Mouse (Mus musculus): ENCODE data around the gene Oxld1. TPM values are rescaled to one million over a fixed set of nuclear protein-coding genes. Genes with fewer than 3 reads are reported as not detected.

Oxld1 gene
- 16.4 and 18.2 TPM in 2 replicates for polyA plus RNA-seq (2015; fragmentation: Nextera tagmentation; extraction: Ambion mirVana)

DNA sequence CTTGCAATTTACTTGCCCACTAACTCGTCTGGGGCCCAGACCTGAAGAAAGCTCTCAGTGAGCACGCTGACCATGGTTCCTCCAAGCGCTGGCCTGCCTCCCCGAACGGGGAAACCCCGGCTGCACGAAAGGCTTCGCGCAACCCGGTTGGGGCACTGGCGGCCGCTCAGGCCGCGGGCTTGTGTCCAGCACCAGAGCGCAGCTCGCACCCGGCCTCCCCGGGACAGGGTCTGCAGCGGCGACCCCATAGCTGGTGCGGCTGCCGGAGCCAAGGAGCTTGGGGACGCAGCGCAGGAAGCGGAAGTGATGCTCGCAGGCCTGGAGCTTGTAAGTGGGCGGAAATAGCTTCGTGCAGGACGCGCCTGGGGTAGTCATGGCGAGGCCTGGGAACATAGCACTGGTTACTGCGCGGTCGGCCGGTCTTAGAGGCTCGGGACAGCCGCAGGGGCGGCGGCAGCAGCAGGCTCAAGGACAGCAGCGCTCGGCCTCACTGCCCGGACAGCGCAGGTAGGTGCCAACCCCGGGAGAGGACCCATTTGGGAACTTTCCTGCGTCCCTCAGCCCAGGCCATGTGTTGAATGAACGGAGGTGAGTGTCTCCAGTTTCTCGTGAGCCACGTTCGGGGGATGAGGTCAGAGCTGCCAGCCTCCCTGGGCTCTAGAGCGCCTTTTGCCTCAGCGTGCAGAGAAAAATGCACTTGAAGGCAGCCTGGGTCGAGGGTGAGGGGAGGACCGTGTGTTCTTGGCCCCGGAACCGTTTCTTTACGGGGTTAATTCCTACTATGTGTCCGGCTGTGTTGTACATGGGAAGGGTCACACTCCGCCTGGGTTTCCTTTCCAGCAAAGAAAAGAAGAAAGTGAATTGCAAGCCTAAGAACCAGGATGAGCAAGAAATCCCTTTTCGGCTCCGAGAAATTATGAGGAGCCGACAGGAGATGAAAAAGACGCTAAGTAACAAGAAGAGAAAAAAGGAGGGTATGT lies at the start of gene Oxld1, which contains the start of gene Ccdc137:
TSS of gene Oxld1 (minus strand) at position 297 of the 980 bp plus-strand sequence.
TSS of gene Ccdc137 (plus strand) at position 344 of the 980 bp plus-strand sequence.
- peak within 1 kb of the TSS; percentile 93 for H3K4me3 ChIP-seq (replicated peaks)
- H3K36me3 ChIP-seq = peaks cover 23% of the 10 kb centered on the region; the same call in 1 of the 2 replicates
- H3K27me3 ChIP-seq (replicated peaks) = no peaks in the 10 kb centered on the region
- peaks cover 12% of the 10 kb centered on the region; the same call in 1 of the 2 replicates for H3K4me1 ChIP-seq (replicated peaks)
- peak; percentile 95 for ATAC-seq
- H3K9me3 ChIP-seq = no peaks in the 10 kb centered on the region
- 3% methylated on average over 62 of the region's 62 CpGs for WGBS
- peak within 1 kb of the TSS; percentile 82 for H3K4me2 ChIP-seq (replicated peaks)
- peak within 1 kb of the TSS; percentile 98 for H3K9ac ChIP-seq
- peak within 1 kb of the TSS; percentile 84 for H3K27ac ChIP-seq

DNA sequence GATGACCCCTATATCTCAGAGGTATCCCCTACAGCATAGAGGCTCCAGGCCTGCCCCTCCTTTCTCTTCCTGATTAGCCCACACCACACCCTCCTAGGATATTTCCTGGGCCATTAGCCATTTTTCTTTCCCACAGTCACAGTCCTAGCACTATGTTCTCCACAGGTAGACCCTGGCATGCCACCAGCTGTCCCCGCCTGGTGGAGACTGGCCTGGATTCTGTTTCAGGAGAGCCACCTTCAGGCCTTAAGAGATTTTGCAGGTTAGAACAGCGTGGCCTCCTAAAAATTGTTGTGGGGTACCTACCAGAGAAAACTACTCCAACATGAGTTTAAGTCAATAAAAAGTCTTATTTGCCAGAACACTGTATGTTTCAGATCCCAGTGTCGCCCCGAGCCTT lies 49.0 kb upstream of the Oxld1 start:
- H3K9me3 ChIP-seq = no peaks in the 10 kb centered on the region
- no peak overlapping the region for H3K4me3 ChIP-seq (replicated peaks)
- 55% methylated on average over 4 of the region's 4 CpGs for WGBS
- peak overlapping the region; percentile 37; the same call in 1 of the 2 replicates for H3K4me2 ChIP-seq (replicated peaks)
- peak overlapping the region; percentile 33 for H3K27ac ChIP-seq
- H3K9ac ChIP-seq = 0 out of 2 replicates have a peak overlapping the region, but pooled peaks have one; percentile 8
- peak; percentile 20; the same call in 1 of the 2 replicates for ATAC-seq
- H3K27me3 ChIP-seq (replicated peaks) = no peaks in the 10 kb centered on the region
- no peaks in the 10 kb centered on the region for H3K36me3 ChIP-seq
- peaks cover 18% of the 10 kb centered on the region for H3K4me1 ChIP-seq (replicated peaks)

- H3K4me3 ChIP-seq (replicated peaks) = no peak overlapping the region
- H3K36me3 ChIP-seq = no peaks in the 10 kb centered on the region
- peaks cover 20% of the 10 kb centered on the region for H3K4me1 ChIP-seq (replicated peaks)
- no peak overlapping the region for H3K9ac ChIP-seq
- H3K27ac ChIP-seq = no peak overlapping the region
- WGBS = 89% methylated on average over 3 of the region's 3 CpGs
- no peaks in the 10 kb centered on the region for H3K9me3 ChIP-seq
- H3K4me2 ChIP-seq (replicated peaks) = no peak overlapping the region
- no peaks in the 10 kb centered on the region for H3K27me3 ChIP-seq (replicated peaks)
- no peak for ATAC-seq
Observed at GRCm38 (mm10) chr11:120505661-120506060, 47.8 kb upstream of the Oxld1 start.

GRCm38 (mm10) chr11:120501701-120502100 lies 43.8 kb upstream of the Oxld1 start:
- Histone ChIP-seq H3K27me3 (replicated peaks) (no peaks in the 10 kb centered on the region), H3K9ac (no peak overlapping the region), H3K36me3 (peaks cover 12% of the 10 kb centered on the region; the same call in 1 of the 2 replicates), H3K4me3 (replicated peaks) (no peak overlapping the region), H3K9me3 (no peaks in the 10 kb centered on the region), H3K27ac (no peak overlapping the region), H3K4me2 (replicated peaks) (no peak overlapping the region), H3K4me1 (replicated peaks) (peaks cover 18% of the 10 kb centered on the region)
- 73% methylated on average over 4 of the region's 4 CpGs for WGBS
- no peak for ATAC-seq

DNA sequence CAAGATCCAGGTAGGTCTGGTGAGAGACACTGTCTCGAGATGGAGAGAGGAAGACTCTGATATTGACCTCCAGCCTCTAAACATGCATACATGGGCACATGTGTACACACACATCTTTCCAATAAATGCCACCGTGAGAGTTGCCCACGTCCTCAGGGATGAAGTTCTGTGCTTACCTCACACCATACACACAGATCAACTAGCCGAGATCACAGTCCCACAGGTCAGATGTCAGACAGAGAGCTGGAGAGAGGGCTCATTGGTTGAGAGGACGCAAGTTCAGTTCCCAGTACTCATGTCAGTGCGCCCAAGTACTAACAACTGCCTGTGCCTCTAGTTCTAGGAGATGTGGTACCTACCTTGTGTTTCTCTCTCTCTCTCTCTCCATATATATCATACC lies 43.1 kb upstream of the Oxld1 start:
- Histone ChIP-seq H3K4me2 (replicated peaks) (no peak overlapping the region), H3K9me3 (no peaks in the 10 kb centered on the region), H3K36me3 (peaks cover 16% of the 10 kb centered on the region; the same call in 1 of the 2 replicates), H3K9ac (no peak overlapping the region), H3K27me3 (replicated peaks) (no peaks in the 10 kb centered on the region), H3K27ac (no peak overlapping the region), H3K4me3 (replicated peaks) (no peak overlapping the region), H3K4me1 (replicated peaks) (peaks cover 15% of the 10 kb centered on the region; the same call in 1 of the 2 replicates)
- ATAC-seq = peak; percentile 12; the same call in 1 of the 2 replicates
- 60% methylated on average over 6 of the region's 6 CpGs for WGBS

GRCm38 (mm10) chr11:120500357-120500756 lies 42.5 kb upstream of the Oxld1 start:
- H3K9me3 ChIP-seq = no peaks in the 10 kb centered on the region
- no peaks in the 10 kb centered on the region for H3K27me3 ChIP-seq (replicated peaks)
- H3K9ac ChIP-seq = no peak overlapping the region
- H3K4me2 ChIP-seq (replicated peaks) = 0 out of 2 replicates have a peak overlapping the region, but pooled peaks have one; percentile 11
- peak overlapping the region; percentile 52 for H3K27ac ChIP-seq
- H3K4me1 ChIP-seq (replicated peaks) = peaks cover 15% of the 10 kb centered on the region; the same call in 1 of the 2 replicates
- peaks cover 23% of the 10 kb centered on the region; the same call in 1 of the 2 replicates for H3K36me3 ChIP-seq
- H3K4me3 ChIP-seq (replicated peaks) = no peak overlapping the region
- peak; percentile 87 for ATAC-seq
- 16% methylated on average over 3 of the region's 3 CpGs for WGBS

- ATAC-seq = peak; percentile 46
- H3K36me3 ChIP-seq = peaks cover 27% of the 10 kb centered on the region; the same call in 1 of the 2 replicates
- H3K9me3 ChIP-seq = no peaks in the 10 kb centered on the region
- 0 out of 2 replicates have a peak overlapping the region, but pooled peaks have one; percentile 11 for H3K4me2 ChIP-seq (replicated peaks)
- no peak overlapping the region for H3K4me3 ChIP-seq (replicated peaks)
- peaks cover 15% of the 10 kb centered on the region; the same call in 1 of the 2 replicates for H3K4me1 ChIP-seq (replicated peaks)
- H3K9ac ChIP-seq = no peak overlapping the region
- H3K27me3 ChIP-seq (replicated peaks) = no peaks in the 10 kb centered on the region
- peak overlapping the region; percentile 52 for H3K27ac ChIP-seq
- WGBS = 74% methylated on average over 6 of the region's 6 CpGs
Observed at GRCm38 (mm10) chr11:120499894-120500293, 42.0 kb upstream of the Oxld1 start.

- no peak overlapping the region for H3K4me2 ChIP-seq (replicated peaks)
- H3K27ac ChIP-seq = no peak overlapping the region
- H3K9ac ChIP-seq = no peak overlapping the region
- no peak overlapping the region for H3K4me3 ChIP-seq (replicated peaks)
- no peaks in the 10 kb centered on the region for H3K9me3 ChIP-seq
- peaks cover 27% of the 10 kb centered on the region; the same call in 1 of the 2 replicates for H3K36me3 ChIP-seq
- ATAC-seq = no peak
- WGBS = 80% methylated on average over 5 of the region's 5 CpGs
- no peaks in the 10 kb centered on the region for H3K27me3 ChIP-seq (replicated peaks)
- peaks cover 17% of the 10 kb centered on the region for H3K4me1 ChIP-seq (replicated peaks)
Observed at GRCm38 (mm10) chr11:120498891-120499290, 41.0 kb upstream of the Oxld1 start.

DNA sequence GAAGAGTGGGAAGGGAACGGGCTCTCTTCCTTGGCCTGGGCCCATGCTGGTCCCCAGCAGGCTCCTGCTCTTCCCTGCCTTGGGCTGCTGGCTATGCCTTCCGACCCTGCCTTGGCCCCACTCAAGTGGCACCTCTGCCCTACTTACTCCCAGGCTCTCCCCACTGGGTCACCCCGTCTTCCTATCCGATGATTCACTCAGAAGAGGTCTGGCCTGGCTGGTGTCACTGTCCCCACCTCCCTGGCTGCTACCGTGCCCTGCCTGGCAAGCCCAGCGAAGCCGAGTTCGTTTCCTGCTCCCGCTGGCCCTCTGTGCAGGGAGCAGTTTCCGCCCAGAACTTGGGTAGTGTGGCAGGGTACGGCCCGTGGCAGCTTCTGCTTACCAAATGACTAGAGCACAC lies 40.4 kb upstream of the Oxld1 start:
- no peak overlapping the region for H3K4me2 ChIP-seq (replicated peaks)
- no peak overlapping the region for H3K27ac ChIP-seq
- no peak overlapping the region for H3K9ac ChIP-seq
- ATAC-seq = no peak
- no peaks in the 10 kb centered on the region for H3K9me3 ChIP-seq
- H3K4me3 ChIP-seq (replicated peaks) = no peak overlapping the region
- 93% methylated on average over 12 of the region's 12 CpGs for WGBS
- H3K36me3 ChIP-seq = peaks cover 27% of the 10 kb centered on the region; the same call in 1 of the 2 replicates
- peaks cover 23% of the 10 kb centered on the region for H3K4me1 ChIP-seq (replicated peaks)
- H3K27me3 ChIP-seq (replicated peaks) = no peaks in the 10 kb centered on the region

DNA sequence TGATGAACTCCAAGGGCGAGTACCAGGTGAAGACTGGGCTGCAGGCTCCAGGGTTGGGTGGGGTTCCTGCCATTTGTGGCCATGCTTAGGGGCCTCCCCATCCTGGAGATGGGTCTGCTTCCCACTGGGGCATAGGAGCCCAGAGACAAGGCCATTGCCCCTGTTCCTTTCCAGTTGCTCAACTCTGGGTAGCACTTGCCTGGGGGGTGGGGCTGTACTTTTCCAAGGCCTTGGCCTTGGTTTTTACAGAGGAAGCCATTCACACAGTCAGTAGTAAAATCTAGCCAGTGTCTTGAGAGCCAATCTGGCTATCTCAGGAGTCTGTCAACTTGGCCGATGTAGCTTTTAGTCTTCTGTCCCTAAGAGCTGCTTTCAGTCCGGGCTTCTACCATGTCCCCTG lies 39.6 kb upstream of the Oxld1 start:
- no peak for ATAC-seq
- Histone ChIP-seq H3K36me3 (peaks cover 27% of the 10 kb centered on the region; the same call in 1 of the 2 replicates), H3K27ac (no peak overlapping the region), H3K9me3 (no peaks in the 10 kb centered on the region), H3K4me3 (replicated peaks) (no peak overlapping the region), H3K4me1 (replicated peaks) (peaks cover 27% of the 10 kb centered on the region), H3K9ac (no peak overlapping the region), H3K4me2 (replicated peaks) (no peak overlapping the region), H3K27me3 (replicated peaks) (no peaks in the 10 kb centered on the region)
- WGBS = 94% methylated on average over 3 of the region's 3 CpGs

DNA sequence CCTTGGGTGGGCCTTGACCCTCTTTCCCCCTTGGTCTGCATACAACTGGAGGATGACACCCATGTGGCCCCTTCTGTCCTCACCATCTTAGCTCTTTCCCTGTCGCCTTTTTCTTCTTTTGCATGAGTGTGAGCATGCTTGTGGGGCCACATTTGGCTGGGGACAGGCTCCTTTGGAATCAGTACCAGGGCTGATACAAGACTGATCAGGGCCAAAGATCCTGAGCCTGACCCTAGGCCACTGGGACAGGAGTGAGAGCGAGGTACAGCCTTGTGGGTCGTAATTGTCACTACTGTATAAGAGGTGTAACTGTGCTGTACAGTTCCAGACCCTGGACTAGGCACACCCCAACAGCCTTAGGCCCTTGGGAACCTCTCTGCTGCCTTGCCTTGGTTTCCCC lies 36.0 kb upstream of the Oxld1 start:
- Histone ChIP-seq H3K4me3 (replicated peaks) (no peak overlapping the region; the same call in 1 of the 2 replicates), H3K9me3 (no peaks in the 10 kb centered on the region), H3K27me3 (replicated peaks) (no peaks in the 10 kb centered on the region), H3K4me1 (replicated peaks) (peaks cover 31% of the 10 kb centered on the region), H3K36me3 (peaks cover 27% of the 10 kb centered on the region; the same call in 1 of the 2 replicates), H3K4me2 (replicated peaks) (peak overlapping the region; percentile 92), H3K27ac (no peak overlapping the region), H3K9ac (no peak overlapping the region)
- 87% methylated on average over 3 of the region's 3 CpGs for WGBS
- ATAC-seq = no peak

DNA sequence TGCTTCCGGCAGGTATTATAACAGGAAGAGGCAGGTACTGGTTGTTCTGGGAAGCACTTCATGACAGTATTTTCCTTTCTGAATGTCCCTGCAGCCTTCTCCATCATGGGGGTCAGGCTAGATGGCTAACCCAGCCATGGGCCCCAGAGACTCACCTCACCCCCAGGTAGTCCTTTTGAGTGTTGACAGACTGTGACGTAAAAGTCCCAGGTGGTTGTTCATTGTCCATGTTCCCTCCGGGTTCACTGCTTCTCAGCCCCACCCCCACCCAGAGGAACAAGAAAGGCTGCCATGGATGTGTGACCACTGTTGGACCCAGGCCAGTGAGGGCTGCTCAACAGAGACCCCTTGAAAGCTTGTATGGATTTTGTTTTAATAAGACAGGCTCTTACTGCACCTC lies 35.5 kb upstream of the Oxld1 start:
- Histone ChIP-seq H3K4me3 (replicated peaks) (peak overlapping the region; percentile 90), H3K4me1 (replicated peaks) (peaks cover 31% of the 10 kb centered on the region), H3K27ac (peak overlapping the region; percentile 89), H3K27me3 (replicated peaks) (no peaks in the 10 kb centered on the region), H3K36me3 (peaks cover 29% of the 10 kb centered on the region), H3K4me2 (replicated peaks) (peak overlapping the region; percentile 92), H3K9me3 (no peaks in the 10 kb centered on the region), H3K9ac (peak overlapping the region; percentile 78)
- WGBS = 46% methylated on average over 3 of the region's 3 CpGs
- ATAC-seq = no peak
